Mouse (Mus musculus): ENCODE results near the gene Fam214a.

Gene Fam214a

GRCm38 (mm10) chr9:74977251-74977650 is 24.6 kb downstream of the Fam214a start:
- in situ Hi-C loops (cut with MboI; ENCODE audit: unreplicated experiment in 2 of 2): loop anchor here in 1 of 2 experiments (25.0 kb wide), 1 partner anchor 1085 kb away; no protein-coding TSS in a partner anchor

GRCm38 (mm10) chr9:74977962-74978361 is 25.3 kb downstream of the Fam214a start:
- in situ Hi-C loops (cut with MboI; ENCODE audit: unreplicated experiment in 2 of 2): loop anchor here in 1 of 2 experiments (25.0 kb wide), 1 partner anchor 1084 kb away; no protein-coding TSS in a partner anchor

- in situ Hi-C loops (cut with MboI; ENCODE audit: unreplicated experiment in 2 of 2): loop anchor here in 1 of 2 experiments (25.0 kb wide), 1 partner anchor 1083 kb away; no protein-coding TSS in a partner anchor
These were observed 26.2 kb downstream of the Fam214a start for GRCm38 (mm10) chr9:74978868-74979267.

GRCm38 (mm10) chr9:74979371-74979770 is 26.7 kb downstream of the Fam214a start:
- in situ Hi-C loops (cut with MboI; ENCODE audit: unreplicated experiment in 2 of 2): loop anchor here in 1 of 2 experiments (25.0 kb wide), 1 partner anchor 1083 kb away; no protein-coding TSS in a partner anchor

- in situ Hi-C loops (cut with MboI; ENCODE audit: unreplicated experiment in 2 of 2): loop anchor here in 1 of 2 experiments (25.0 kb wide), 1 partner anchor 1082 kb away; no protein-coding TSS in a partner anchor
These were observed 27.2 kb downstream of the Fam214a start for GRCm38 (mm10) chr9:74979866-74980265.

- in situ Hi-C loops (cut with MboI; ENCODE audit: unreplicated experiment in 2 of 2): loop anchor here in 1 of 2 experiments (25.0 kb wide), 1 partner anchor 1081 kb away; no protein-coding TSS in a partner anchor
These were observed 29.0 kb downstream of the Fam214a start for GRCm38 (mm10) chr9:74981663-74982111.

GRCm38 (mm10) chr9:74982193-74982592 is 29.5 kb downstream of the Fam214a start:
- in situ Hi-C loops (cut with MboI; ENCODE audit: unreplicated experiment in 2 of 2): loop anchor here in 1 of 2 experiments (25.0 kb wide), 1 partner anchor 1080 kb away; no protein-coding TSS in a partner anchor

- in situ Hi-C loops (cut with MboI; ENCODE audit: unreplicated experiment in 2 of 2): loop anchor here in 1 of 2 experiments (25.0 kb wide), 1 partner anchor 1080 kb away; no protein-coding TSS in a partner anchor
These were observed 30.0 kb downstream of the Fam214a start for GRCm38 (mm10) chr9:74982722-74983121.

- in situ Hi-C loops (cut with MboI; ENCODE audit: unreplicated experiment in 2 of 2): loop anchor here (5.0 to 25.0 kb wide), 2 partner anchors 33 to 1077 kb away; partner anchors contain the start of gene Fam214a (in 2 of the 2)
These were observed 32.6 kb downstream of the Fam214a start for GRCm38 (mm10) chr9:74985173-74985715.

- in situ Hi-C loops (cut with MboI; ENCODE audit: unreplicated experiment in 2 of 2): loop anchor here (5.0 to 25.0 kb wide), 2 partner anchors 33 to 1077 kb away; partner anchors contain the start of gene Fam214a (in 2 of the 2)
These were observed 33.1 kb downstream of the Fam214a start for GRCm38 (mm10) chr9:74985770-74986169.

- in situ Hi-C loops (cut with MboI; ENCODE audit: unreplicated experiment in 2 of 2): loop anchor here (5.0 to 25.0 kb wide), 2 partner anchors 37 to 1073 kb away; partner anchors contain the start of gene Fam214a (in 2 of the 2)
These were observed 36.3 kb downstream of the Fam214a start for GRCm38 (mm10) chr9:74988893-74989460.

GRCm38 (mm10) chr9:74989990-74990389 is 37.3 kb downstream of the Fam214a start:
- in situ Hi-C loops (cut with MboI; ENCODE audit: unreplicated experiment in 2 of 2): loop anchor here (5.0 to 25.0 kb wide), 2 partner anchors 38 to 1072 kb away; partner anchors contain the start of gene Fam214a (in 2 of the 2)

GRCm38 (mm10) chr9:74994611-74995257 is 42.0 kb downstream of the Fam214a start:
- in situ Hi-C loops (cut with MboI; ENCODE audit: unreplicated experiment in 2 of 2): loop anchor here in 1 of 2 experiments (25.0 kb wide), 1 partner anchor 1068 kb away; no protein-coding TSS in a partner anchor

GRCm38 (mm10) chr9:74996349-74996748 is 43.7 kb downstream of the Fam214a start:
- in situ Hi-C loops (cut with MboI; ENCODE audit: unreplicated experiment in 2 of 2): loop anchor here in 1 of 2 experiments (25.0 kb wide), 1 partner anchor 1066 kb away; no protein-coding TSS in a partner anchor

GRCm38 (mm10) chr9:74997976-74998375 is 45.3 kb downstream of the Fam214a start:
- in situ Hi-C loops (cut with MboI; ENCODE audit: unreplicated experiment in 2 of 2): loop anchor here in 1 of 2 experiments (25.0 kb wide), 1 partner anchor 1064 kb away; no protein-coding TSS in a partner anchor

- in situ Hi-C loops (cut with MboI; ENCODE audit: unreplicated experiment in 2 of 2): loop anchor here in 1 of 2 experiments (25.0 kb wide), 1 partner anchor 864 kb away; no protein-coding TSS in a partner anchor
These were observed 48.3 kb downstream of the Fam214a start for GRCm38 (mm10) chr9:75001006-75001405.

GRCm38 (mm10) chr9:75001611-75002204 is 49.0 kb downstream of the Fam214a start:
- in situ Hi-C loops (cut with MboI; ENCODE audit: unreplicated experiment in 2 of 2): loop anchor here in 1 of 2 experiments (25.0 kb wide), 1 partner anchor 864 kb away; no protein-coding TSS in a partner anchor

- in situ Hi-C loops (cut with MboI; ENCODE audit: unreplicated experiment in 2 of 2): loop anchor here in 1 of 2 experiments (25.0 kb wide), 1 partner anchor 865 kb away; no protein-coding TSS in a partner anchor
These were observed 49.6 kb downstream of the Fam214a start for GRCm38 (mm10) chr9:75002262-75002661.

- in situ Hi-C loops (cut with MboI; ENCODE audit: unreplicated experiment in 2 of 2): loop anchor here in 1 of 2 experiments (25.0 kb wide), 1 partner anchor 867 kb away; no protein-coding TSS in a partner anchor
These were observed 51.5 kb downstream of the Fam214a start for GRCm38 (mm10) chr9:75004203-75004602.
